Mouse (Mus musculus): ENCODE data around the gene H2-T22.
"Not testable (repeated sequence)": the region's sequence is repeated elsewhere in the genome, so short reads cannot be mapped to it uniquely, and the experiment has no call there.

H2-T22 gene

GRCm38 (mm10) chr17:36030046-36030702 is 12.4 kb downstream of the H2-T22 start:
- DNase-seq (ENCODE audit: low spot score) = not testable (repeated sequence)

- DNase-seq (ENCODE audit: low spot score) = no peak
These were observed 13.5 kb downstream of the H2-T22 start for GRCm38 (mm10) chr17:36028879-36029619.

GRCm38 (mm10) chr17:36027663-36028062 is 14.9 kb downstream of the H2-T22 start:
- DNase-seq (ENCODE audit: low spot score) = no peak

- DNase-seq (ENCODE audit: low spot score) = no peak
These were observed 16.6 kb downstream of the H2-T22 start for GRCm38 (mm10) chr17:36025901-36026300.

GRCm38 (mm10) chr17:36025197-36025596 is 17.4 kb downstream of the H2-T22 start:
- no peak for DNase-seq (ENCODE audit: low spot score)

- DNase-seq (ENCODE audit: low spot score) = no peak
These were observed 18.6 kb downstream of the H2-T22 start for GRCm38 (mm10) chr17:36023710-36024654.

- DNase-seq (ENCODE audit: low spot score) = no peak
These were observed 19.6 kb downstream of the H2-T22 start for GRCm38 (mm10) chr17:36022922-36023321.

GRCm38 (mm10) chr17:36022098-36022497 is 20.4 kb downstream of the H2-T22 start:
- DNase-seq (ENCODE audit: low spot score) = no peak

- no peak for DNase-seq (ENCODE audit: low spot score)
These were observed 21.2 kb downstream of the H2-T22 start for GRCm38 (mm10) chr17:36021309-36021708.

- DNase-seq (ENCODE audit: low spot score) = peak; percentile 59
These were observed 22.1 kb downstream of the H2-T22 start, which contains the start of gene H2-T24 for GRCm38 (mm10) chr17:36020191-36021073. TSS of gene H2-T24 (minus strand) at chr17:36020560.

GRCm38 (mm10) chr17:36019519-36019918 is 23.0 kb downstream of the H2-T22 start:
- no peak for DNase-seq (ENCODE audit: low spot score)

GRCm38 (mm10) chr17:36018979-36019378 is 23.6 kb downstream of the H2-T22 start:
- no peak for DNase-seq (ENCODE audit: low spot score)

GRCm38 (mm10) chr17:36017046-36017445 is 25.5 kb downstream of the H2-T22 start:
- DNase-seq (ENCODE audit: low spot score) = no peak

- no peak for DNase-seq (ENCODE audit: low spot score)
These were observed 27.6 kb downstream of the H2-T22 start for GRCm38 (mm10) chr17:36014977-36015376.

- DNase-seq (ENCODE audit: low spot score) = not testable (repeated sequence)
These were observed 38.1 kb downstream of the H2-T22 start for GRCm38 (mm10) chr17:36004409-36004808.

- DNase-seq (ENCODE audit: low spot score) = no peak
These were observed 39.2 kb downstream of the H2-T22 start for GRCm38 (mm10) chr17:36003331-36003730.

- no peak for DNase-seq (ENCODE audit: low spot score)
These were observed 40.6 kb downstream of the H2-T22 start for GRCm38 (mm10) chr17:36001966-36002365.

- DNase-seq (ENCODE audit: low spot score) = no peak
These were observed 41.2 kb downstream of the H2-T22 start for GRCm38 (mm10) chr17:36001121-36001897.

- no peak for DNase-seq (ENCODE audit: low spot score)
These were observed 42.2 kb downstream of the H2-T22 start for GRCm38 (mm10) chr17:36000349-36000748.

- DNase-seq (ENCODE audit: low spot score) = no peak
These were observed 43.2 kb downstream of the H2-T22 start for GRCm38 (mm10) chr17:35999356-35999755.

All from embryo, embryonic 10.5 days (tissue).